16 mouse cellular contexts compared by ENCODE assay signal in the genomic region with DNA sequence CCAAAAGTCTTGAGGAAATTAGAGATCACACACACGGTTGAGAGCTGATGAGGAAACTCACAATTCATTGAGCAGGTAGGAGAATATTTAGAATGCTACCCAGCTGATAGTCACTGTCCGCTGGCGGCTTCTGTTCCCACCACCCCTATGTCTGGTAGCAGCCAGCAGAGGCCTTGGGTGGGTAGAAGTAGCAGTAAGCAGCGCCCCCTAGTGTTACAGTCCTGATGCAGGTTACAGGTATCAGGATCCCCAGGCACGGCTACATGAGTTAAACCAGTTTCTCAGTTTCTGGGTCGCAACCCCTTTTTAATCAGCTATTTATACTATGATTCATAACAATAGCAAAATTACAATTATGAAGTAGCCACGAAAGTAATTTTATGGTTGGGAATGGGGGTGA.
DNase-seq lines count a peak whose midpoint lies in the region; ATAC-seq and TF ChIP-seq lines count a peak whose summit lies in the region.
"Had no signal": no experiment of that assay in that cellular context is flagged by ENCODE, and none has a peak within 500 bp of the region (broad histone marks: within the 10 kb centered on the region; RNA-seq: fewer than 3 reads in every experiment).

No protein-coding gene starts in this region.

- H3K9ac ChIP-seq in liver, postnatal 0 days (replicated peaks): no peak overlapping the region
- H3K9ac ChIP-seq in ES-Bruce4 (ENCODE audit: low read depth, poor library complexity, severe bottlenecking): no peak overlapping the region
- H3K9ac ChIP-seq: hindbrain, embryonic 14.5 days; limb, embryonic 15.5 days; neural tube, embryonic 12.5 days had no signal

- ATAC-seq in CD4-positive, CD25-positive, alpha-beta regulatory T cell, adult 4 months: no peak
- ATAC-seq in liver, postnatal 0 days: no peak

- DNase-seq in CD4-positive, CD25-positive, alpha-beta regulatory T cell, adult 2 months (ENCODE audit: low read depth, low spot score): peak; percentile 16
- no peak for DNase-seq in liver, postnatal 0 days
- DNase-seq in liver (no peak), adipocyte (ENCODE audit: low spot score) (no peak)
- DNase-seq in c-Kit-positive CD71-positive TER-119-positive erythroid progenitor cells, embryonic 14.5 days (ENCODE audit: low spot score): peak; percentile 2
- DNase-seq in urinary bladder, adult 2 months (ENCODE audit: low spot score): no peak
- DNase-seq: adrenal gland, postnatal 25 days; kidney, adult 18-20 months; kidney, postnatal 4 days; right cerebral cortex, postnatal 4 days had no signal

- H3K4me1 ChIP-seq in liver, postnatal 0 days (ENCODE audit: insufficient read depth): no peaks in the 10 kb centered on the region
- H3K4me1 ChIP-seq in ES-Bruce4 (ENCODE audit: control insufficient read depth, insufficient read depth, low read length): no peaks in the 10 kb centered on the region
- H3K4me1 ChIP-seq: embryonic facial prominence, embryonic 10.5 days; limb, embryonic 15.5 days; neural tube, embryonic 12.5 days had no signal

- H3K4me3 ChIP-seq in liver, postnatal 0 days (ENCODE audit: low read depth, low read length): no peak overlapping the region
- no peak overlapping the region for H3K4me3 ChIP-seq in ES-Bruce4 (ENCODE audit: low read depth, low read length)
- H3K4me3 ChIP-seq: embryonic facial prominence, embryonic 10.5 days; limb, embryonic 15.5 days; neural tube, embryonic 12.5 days had no signal

- no peak overlapping the region for H3K4me2 ChIP-seq in liver, postnatal 0 days (ENCODE audit: low read depth, low read length)
- H3K4me2 ChIP-seq: hindbrain, embryonic 14.5 days; limb, embryonic 15.5 days; neural tube, embryonic 12.5 days had no signal

- no peaks in the 10 kb centered on the region for H3K9me3 ChIP-seq in liver, postnatal 0 days (ENCODE audit: low read length)
- no peaks in the 10 kb centered on the region for H3K9me3 ChIP-seq in ES-Bruce4 (replicated peaks; ENCODE audit: control insufficient read depth, insufficient read depth, low read length, poor library complexity, severe bottlenecking)
- H3K9me3 ChIP-seq: embryonic facial prominence, embryonic 10.5 days; limb, embryonic 15.5 days had no signal

- no peak for TF ChIP-seq POLR2A in ES-Bruce4 (IDR thresholded peaks at IDR 0.05; ENCODE audit: insufficient read depth, low read length)

- no peak overlapping the region for H3K27ac ChIP-seq in liver, postnatal 0 days (ENCODE audit: low read depth)
- no peak overlapping the region for H3K27ac ChIP-seq in ES-Bruce4 (ENCODE audit: insufficient read depth, low read length)
- H3K27ac ChIP-seq: embryonic facial prominence, embryonic 10.5 days; hindbrain, embryonic 14.5 days; limb, embryonic 15.5 days; neural tube, embryonic 12.5 days had no signal

- WGBS in liver, postnatal 0 days (ENCODE audit: insufficient replicate concordance): 67% methylated on average over 7 of the region's 7 CpGs

- TF ChIP-seq CTCF in liver, postnatal 0 days (IDR thresholded peaks at IDR 0.05; ENCODE audit: low read depth): peak; percentile 22
- peak; percentile 70 for TF ChIP-seq CTCF in ES-Bruce4 (IDR thresholded peaks at IDR 0.05; ENCODE audit: low read depth, low read length)

- H3K36me3 ChIP-seq in liver, postnatal 0 days (replicated peaks; ENCODE audit: insufficient read depth, low read length): no peaks in the 10 kb centered on the region
- H3K36me3 ChIP-seq in ES-Bruce4 (ENCODE audit: control insufficient read depth, insufficient read depth, low read length, poor library complexity, severe bottlenecking): no peaks in the 10 kb centered on the region
- H3K36me3 ChIP-seq: embryonic facial prominence, embryonic 10.5 days; limb, embryonic 15.5 days; neural tube, embryonic 12.5 days had no signal

- TF ChIP-seq EP300 in liver, postnatal 0 days (IDR thresholded peaks at IDR 0.05; ENCODE audit: low read depth): no peak
- TF ChIP-seq EP300 in ES-Bruce4 (IDR thresholded peaks at IDR 0.05; ENCODE audit: insufficient read depth, low read depth, low read length): no peak

- no peaks in the 10 kb centered on the region for H3K27me3 ChIP-seq in liver, postnatal 0 days (ENCODE audit: insufficient read depth, low read length)
- H3K27me3 ChIP-seq in ES-Bruce4 (ENCODE audit: control insufficient read depth, insufficient read depth, low read length, poor library complexity, severe bottlenecking): no peaks in the 10 kb centered on the region
- H3K27me3 ChIP-seq: limb, embryonic 15.5 days; neural tube, embryonic 12.5 days had no signal

Comparison
In these comparisons a context has a peak if more than half of its experiments do, and no peak if none do; other contexts are left out.
1. DNase-seq: peak in CD4-positive, CD25-positive, alpha-beta regulatory T cell, adult 2 months (single experiment) and c-Kit-positive CD71-positive TER-119-positive erythroid progenitor cells, embryonic 14.5 days (single experiment); none in liver, postnatal 0 days (single experiment), liver (single experiment), adipocyte (single experiment) and urinary bladder, adult 2 months (single experiment).